Mouse (Mus musculus) urinary bladder, adult 2 months (tissue): ENCODE measurements around the gene Vwa5b1. TPM values are rescaled to one million over a fixed set of nuclear protein-coding genes. Genes with fewer than 3 reads are reported as not detected.

Experiments used
- DNase-seq: peaks from one replicate; pipeline ENCODE4 v3.0.0; 2022; ENCODE audit warnings: low spot score
- polyA plus RNA-seq: library from polyadenylated mRNA; depleted of rRNA; stranded (reverse); fragments of >200 nt; gene quantifications from 2 replicates; pipeline ENCODE4 v1.2.3, GENCODE M21; 2012; rRNA removed

Gene Vwa5b1
- 0.01 TPM in 2 replicates for polyA plus RNA-seq

DNA sequence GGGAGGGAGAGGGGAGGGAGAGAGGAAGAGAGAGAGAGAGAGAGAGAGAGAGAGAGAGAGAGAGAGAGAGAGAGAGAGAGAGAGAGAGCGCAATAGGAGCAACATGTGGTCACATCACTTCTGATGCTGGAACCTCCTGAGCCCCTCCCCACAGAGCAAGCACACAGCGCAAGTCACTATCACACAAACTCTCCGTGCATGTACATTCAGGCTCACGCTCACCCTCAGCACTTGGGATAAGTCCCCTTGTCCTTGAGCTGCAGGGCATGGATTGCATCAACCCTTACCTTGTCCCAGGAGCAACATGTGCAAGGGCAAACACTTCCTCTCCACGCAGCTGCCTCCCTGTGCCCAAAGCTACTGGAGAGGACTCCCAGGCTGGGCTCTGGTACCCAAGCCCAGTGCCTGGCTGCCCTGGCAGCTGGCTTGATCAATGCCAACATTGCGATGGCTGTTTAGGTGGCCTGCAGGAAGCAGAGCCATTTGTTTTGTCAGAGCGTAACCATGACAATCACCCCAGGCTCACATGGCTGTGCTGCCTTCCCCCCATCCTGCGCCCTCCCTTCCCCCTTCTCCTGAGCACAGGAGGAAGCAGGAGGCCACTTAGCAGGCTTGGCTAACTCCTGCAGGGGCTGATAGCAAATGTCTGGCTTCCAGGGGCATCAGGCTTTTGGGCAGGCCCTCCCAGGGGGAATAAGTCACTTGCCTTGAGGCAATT, at the start of gene Vwa5b1:
Gene Vwa5b1 (minus strand): TSS at position 457 of the 718 bp plus-strand sequence.
- no peak for DNase-seq

DNA sequence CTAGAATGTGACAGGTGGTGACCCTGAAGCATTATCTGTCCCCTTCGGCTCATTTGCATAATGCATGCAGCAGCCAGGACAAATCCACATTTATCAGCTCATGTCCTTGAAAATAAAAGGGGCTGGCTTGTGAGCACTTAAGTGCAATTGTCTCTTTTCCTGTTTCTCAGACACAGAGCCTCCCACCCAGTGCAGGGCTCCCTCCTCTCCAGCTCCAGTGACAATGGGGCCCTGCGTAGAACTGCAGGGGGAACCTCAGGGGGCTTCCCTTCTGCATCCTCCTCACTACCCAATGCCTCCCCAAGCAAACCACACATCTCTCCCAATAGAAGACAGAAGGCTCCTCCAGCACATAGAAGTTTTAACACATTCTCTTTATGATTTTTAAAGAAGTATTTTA, 47.1 kb upstream of the Vwa5b1 start:
- no peak for DNase-seq

DNA sequence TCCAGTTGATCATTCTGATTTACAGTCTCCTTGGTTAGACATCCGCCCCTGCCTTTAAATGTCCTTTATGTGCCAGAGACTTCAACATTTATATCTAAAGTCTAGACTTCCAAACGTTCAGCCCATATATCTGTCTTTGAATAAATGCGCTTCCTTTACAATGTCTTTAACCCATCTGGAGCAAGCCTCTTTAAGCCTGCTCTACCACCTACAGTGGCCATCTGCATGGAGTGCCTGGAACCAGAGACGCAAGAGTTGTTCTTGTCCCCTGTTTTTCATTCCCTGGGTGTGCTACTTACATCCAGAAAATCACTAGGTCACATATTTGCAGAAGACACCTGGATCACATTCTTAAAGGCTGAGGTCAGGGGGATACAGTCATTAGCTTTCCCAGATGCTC, 44.4 kb upstream of the Vwa5b1 start:
- no peak for DNase-seq

DNA sequence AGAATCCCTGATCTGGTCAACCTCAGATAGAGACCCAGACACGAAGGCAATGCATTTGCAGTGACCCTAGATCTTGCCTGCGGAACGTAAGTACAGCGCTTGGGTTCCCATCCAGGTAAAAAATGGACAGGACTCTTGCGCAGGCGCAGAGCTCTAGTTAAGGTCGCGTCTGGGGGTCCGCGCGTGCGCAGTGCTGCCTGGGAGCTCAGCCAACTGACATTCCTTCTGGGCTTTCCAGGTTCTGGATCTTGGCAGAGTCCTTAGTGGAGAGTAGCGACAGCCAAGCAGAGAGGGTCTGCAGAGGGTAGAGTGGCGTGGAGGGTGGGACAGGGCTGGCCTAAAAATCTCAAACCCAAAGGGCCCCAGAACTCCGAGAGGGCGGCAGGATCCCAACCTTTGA, 41.9 kb upstream of the Vwa5b1 start:
- no peak for DNase-seq

DNA sequence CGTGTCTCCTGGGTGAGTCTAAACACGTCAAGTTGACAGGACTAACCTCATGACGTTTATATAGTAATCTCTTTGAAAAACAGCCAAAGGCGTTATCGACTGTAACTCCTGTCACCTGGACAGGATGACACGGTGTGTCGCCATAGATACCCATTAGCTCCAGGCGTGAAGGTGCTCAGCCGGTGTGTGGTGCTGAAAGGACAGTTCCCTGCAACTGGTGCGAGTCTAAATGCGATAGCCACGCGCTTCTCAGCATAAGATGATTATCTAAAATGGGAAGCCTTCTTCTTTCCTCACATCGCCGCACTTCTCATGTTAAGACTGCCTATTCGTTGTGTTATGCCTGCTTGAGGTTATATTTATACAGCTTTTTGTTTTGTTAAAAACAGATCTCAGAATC, 40.8 kb upstream of the Vwa5b1 start:
- DNase-seq = no peak

DNA sequence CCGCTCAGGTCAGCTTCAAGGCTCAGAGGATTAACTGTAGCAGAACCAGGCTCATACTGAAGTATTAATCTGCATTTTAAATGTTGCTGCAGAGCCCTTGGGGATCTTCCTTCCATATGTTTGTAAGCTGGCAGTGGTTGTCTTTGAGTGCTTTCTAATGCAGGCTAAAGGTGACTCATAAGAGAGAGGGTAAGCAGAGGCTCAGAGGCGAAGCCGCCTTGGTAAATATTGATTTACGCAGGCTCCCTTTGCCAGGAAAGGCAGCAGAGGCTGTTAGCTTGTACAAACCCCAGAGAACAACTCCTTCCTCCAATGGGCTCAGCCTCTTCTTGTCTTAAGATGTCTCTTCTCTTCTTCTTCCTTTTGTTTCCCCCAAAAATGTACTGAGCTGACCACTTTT, 36.5 kb upstream of the Vwa5b1 start:
- no peak for DNase-seq

DNA sequence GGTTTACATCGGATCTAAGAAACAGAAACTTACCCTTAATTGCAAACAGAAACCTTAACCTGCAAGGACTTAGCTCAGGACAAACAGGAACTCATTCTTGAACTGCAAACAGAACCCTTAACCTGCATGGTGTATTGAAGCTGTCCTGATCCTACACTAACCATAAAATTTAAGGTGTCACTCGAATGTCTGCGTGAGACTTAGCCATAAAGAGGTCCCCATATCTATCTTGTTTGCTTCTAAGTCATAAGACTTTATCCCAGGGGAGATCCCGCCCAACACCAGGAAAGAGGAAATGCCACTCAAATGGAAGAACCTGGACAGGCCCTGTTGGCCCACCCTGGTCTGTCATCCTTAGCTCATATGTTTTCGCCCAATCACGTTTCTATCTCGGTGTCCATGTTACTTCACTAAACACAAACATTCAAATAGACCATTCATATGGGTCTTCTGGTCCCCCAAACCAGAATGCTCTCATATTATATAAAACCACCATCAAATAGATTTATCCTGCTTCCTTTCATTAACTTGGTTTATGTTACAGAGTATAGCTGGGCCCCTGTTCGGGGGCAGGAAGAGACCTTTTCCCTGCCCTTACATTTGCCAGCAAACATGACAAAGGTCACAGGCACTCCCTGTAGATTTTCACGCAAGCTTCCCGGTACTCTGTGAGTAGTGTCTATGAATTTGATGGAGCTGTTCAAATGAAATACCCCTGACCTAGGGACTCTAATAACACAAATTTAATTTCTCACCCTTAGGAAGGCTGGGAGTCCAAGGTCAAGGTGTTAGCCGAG, 34.6 kb upstream of the Vwa5b1 start:
- no peak for DNase-seq

DNA sequence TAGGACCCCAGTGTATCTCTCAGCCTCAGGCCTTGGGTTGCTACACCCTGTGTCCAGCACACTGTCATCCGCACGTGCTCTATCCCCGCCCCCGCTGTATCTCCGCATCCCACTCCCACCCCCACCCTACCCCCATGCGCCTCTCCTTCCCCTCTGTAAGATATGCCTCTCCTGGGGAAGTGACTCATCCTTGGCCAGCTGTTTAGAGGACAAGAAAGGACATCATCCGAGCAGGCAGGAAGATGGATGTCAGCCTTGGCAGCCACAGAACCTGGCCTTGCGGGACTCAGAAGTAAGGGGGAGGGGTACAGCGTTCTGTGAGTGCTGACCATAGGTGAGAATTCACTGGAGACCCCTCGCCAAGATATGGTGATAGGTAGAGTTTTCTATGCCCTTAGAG, 30.8 kb upstream of the Vwa5b1 start:
- DNase-seq = no peak

DNA sequence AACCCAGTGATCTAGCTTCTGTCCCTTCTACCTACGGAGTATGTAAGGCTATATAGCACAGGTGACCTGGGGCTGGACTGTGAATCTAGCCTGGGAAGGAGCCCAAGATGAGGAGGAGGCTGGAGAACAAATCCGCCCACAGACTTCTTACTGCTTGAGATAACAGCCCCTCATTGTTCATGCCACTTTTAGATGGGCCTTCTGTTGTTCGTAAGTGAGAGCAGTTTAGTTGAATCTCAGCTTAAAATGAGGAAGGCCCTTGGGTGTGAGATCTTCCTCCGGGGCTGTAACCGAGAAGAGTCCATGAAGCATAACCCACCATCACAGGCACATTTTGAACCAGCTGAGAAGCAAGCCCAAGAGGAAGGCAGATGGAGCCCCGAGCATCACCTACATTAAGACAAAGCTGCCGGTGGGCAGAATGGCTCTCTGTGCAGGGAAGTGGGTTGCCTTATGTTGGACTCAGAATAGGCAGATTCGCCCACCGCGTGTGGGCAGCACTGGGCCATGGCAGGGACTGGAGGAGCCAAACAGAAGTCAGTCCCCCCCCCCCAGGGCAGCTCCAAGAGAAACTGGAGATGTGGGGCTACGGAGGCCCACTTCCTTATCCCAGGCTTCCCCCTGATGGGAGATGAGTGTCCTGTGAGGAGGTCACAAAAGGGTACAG, 24.4 kb upstream of the Vwa5b1 start:
- DNase-seq = no peak

DNA sequence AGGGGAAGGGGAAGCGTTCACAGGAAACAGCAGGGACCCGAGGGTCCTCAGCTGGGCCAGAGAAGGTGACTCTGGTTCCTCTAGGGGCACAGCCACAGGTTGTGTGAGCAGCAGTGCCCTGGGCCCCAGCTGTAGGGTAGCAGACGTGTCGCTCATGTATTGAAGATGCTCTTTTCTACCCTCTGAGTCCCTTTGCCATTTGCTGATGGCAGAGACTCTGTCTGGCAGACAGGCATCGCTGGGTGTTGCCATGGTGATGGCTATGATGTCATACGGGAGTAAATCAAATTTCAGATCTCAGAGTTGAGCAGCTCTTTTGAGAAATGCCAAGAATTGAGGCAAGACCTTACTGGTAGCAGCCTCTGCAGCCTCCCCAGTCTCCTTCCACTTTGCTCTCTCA, 17.4 kb upstream of the Vwa5b1 start:
- no peak for DNase-seq

DNA sequence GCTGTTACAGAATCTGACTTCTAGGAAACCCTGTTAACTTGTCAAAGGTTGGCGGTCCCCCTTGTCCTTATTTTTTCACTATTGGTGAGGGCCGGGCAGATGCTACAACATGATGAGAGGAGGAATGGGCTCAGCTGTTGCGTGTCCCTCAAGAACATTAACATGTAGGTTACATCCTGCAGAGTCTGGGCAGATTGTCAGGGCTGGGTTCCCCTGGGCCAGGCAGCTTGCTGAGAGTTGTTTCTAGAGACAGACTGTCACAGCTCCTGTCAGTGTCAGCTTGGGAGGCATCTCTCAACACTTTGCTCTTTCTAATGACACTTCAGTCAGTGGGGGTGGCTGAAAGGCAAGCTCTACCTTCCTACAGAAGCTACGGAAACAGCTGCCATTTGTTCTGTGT, 16.2 kb upstream of the Vwa5b1 start:
- DNase-seq = no peak

DNA sequence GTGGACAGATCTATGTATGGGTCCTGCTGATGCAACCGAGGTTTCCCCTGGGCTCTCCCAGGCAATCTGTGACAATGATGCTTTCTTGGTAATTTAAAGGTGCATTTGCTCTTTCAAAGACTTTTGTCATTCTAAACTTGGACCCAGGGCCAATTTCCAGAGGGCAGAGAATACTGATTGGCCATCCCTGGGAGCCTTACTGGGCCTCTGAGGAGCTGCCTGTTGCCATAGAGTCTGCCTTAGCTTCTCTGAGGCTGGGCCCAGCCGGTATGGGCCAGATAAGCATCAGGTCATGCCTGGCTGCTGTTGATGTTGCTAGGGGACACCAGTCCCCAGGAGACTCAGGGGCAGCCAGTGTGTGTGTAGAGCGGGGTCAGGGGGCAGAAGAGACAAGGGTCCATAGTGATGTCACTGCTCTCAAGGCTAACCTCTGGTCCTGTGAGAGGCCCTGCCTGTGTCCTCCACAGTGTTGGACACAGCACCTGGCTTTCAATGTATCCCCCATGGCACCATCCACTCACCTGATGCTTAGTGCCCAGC, 12.5 kb upstream of the Vwa5b1 start:
- DNase-seq = no peak

DNA sequence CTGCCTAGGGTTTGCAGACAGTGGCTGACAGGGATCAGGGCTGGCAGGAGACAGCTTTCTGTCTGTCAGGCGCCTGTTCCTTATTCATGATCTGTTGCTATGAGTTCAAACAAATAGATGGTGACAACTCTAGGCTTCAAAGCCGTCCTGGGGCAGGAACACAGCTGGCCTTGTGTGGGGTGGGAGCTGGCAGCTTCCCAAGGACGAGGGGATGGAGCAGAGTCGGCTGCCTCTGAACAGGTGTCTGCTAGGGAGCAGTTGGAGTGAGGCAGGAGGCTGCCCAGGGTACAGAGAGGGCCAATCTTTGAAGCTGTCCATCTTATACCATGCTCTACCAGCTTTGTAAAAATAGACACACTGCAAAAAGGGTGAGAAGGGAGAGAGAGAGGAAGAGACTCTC, 6.6 kb upstream of the Vwa5b1 start:
- no peak for DNase-seq

DNA sequence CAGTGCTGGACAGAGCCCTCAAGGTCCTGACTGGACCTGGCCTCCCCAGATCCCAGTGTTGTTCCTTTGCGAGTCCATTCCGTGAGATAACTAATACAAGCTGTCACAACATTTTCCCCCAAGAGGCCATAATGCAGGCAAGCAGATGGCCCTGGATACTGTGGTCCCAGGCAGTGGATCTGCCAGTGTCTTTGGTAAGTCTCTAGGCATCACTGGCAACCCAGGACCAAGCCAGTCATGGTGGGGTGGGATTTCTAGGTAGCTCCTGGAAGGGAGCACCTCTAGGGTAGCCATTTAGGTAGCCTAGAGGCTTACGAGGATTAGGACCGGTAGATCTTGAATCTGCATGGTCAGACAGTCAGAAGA, 445 bp upstream of the Vwa5b1 start:
- no peak for DNase-seq

DNA sequence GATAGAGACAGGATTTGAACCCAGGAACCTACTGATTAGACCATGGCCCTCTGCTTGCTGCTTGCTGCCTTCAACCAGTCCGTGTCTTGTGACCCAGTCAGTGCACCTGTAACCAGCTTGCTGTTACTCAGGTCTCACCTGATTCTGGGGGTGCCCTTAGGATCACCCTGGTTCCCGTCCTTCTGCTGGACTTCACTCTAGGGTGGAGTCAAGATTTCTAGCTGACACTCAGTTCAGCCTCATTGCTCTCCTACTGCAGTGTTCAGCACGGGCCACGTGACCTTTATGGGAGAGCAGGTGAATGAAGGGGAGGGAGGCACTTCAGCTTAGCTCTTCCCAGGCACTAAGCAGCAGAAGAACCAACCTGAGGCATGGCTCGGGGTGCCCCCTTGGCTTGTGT, 7.4 kb downstream of the Vwa5b1 start:
- no peak for DNase-seq

DNA sequence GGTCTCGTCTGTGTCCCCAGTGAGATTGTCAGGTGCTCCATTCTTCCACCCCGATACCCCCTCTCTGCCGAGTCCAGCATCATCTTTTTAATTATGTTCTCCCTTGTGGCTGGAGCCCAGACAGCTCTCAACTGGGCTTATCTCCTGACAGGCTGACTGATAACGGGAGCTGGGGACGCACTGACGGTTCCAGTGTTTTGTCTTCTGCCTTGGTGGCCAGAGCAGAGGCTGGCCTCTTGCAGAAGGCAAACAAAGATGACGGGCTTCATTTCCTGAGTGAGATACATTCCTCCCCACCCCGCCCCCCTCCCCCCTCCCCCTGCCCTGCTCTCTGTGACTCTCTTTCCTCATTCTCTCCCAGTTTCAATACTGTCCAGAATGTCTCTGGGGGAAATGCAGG, 21.2 kb downstream of the Vwa5b1 start:
- DNase-seq = no peak

DNA sequence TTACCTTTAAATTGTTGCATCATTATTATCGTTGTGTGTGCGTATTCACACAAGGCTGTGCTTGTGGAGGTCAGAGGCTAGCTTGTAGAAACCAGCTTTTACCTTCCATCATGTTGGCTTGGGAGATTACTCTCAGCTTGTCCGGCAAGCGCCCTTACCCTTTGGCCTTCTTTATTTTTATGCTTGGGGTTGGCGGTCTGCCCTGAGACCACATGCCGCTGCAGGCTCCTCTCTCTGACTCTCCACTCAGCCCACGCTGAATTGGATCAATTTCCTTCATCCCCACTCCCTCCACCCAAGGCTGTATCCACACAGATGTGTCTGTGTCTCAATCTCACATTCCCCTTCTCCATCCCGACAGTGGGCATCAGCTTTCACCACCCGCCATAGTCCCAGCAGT, 33.8 kb downstream of the Vwa5b1 start:
- no peak for DNase-seq

DNA sequence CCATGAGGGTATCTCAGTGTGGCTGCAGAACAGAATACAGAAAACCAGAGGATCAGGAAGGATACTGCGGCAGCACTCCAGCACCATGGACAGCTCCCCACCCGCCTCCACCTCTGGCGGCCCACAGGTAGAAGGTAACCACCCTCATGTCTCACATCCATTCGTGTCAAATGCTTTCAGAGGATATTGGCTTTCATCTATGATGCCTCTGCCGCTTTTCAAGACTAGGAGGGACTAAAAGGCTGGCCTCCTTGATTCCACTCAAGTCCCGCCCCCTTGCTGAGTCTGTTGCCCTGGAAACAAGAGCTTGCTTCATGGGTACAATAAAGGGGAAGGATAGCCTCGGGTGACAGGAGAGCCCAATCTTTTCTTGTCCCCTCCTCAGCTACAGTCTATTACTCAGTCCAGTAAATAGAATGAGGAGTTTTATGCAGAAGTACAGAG, 37.8 kb downstream of the Vwa5b1 start:
- DNase-seq = no peak

DNA sequence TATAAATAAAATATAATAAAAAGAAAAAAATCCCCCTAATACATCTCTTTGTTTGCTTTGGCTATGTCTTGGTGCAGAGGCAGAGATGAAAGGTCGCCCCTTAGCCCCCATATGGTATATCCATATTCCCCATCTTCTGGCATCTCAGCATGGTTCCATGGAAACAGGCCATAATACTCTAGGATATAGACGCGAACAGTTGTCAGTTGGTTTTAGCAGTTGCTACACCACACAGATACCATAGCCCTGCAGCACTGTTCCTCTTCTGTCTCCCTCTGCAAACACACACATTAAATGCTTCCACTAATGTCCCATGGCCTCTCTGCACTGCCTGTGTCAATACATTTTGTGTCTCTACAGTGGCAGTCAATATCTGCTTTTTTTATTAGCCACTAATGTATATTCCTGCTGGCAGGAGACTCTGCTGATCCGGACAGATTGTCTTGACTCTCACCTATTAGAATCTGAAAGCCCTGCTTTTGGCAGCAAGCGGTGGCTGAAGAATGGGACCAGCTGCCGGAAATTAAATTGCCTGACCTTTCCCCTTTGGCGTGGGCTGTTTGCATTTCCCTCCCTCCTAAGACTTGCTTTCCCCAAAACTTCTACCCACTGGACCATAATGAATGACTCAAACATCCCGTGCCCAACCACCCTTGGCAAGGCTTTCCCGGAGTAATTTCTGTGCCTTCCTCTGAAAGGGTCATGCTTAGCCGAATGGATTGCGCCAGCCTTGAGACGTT, 39.1 kb downstream of the Vwa5b1 start:
- DNase-seq = no peak

DNA sequence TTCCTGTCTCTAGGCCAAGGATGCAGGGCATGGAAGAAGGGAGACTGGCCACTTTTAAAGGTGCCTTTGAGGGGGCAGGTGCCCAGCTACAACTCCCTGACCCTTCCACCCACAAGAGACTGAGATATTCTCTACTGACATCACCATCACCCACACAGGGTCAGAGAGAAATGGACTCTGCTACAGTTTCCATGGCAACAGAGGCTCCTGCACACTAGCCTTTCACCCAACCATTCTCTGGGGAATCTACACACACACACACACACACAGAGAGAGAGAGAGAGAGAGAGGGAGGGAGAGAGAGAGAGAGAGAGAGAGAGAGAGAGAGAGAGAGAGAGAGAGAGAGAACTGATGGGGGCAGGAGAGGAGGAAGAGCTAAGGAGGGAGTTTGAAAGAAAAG, 50.7 kb downstream of the Vwa5b1 start:
- DNase-seq = no peak

DNA sequence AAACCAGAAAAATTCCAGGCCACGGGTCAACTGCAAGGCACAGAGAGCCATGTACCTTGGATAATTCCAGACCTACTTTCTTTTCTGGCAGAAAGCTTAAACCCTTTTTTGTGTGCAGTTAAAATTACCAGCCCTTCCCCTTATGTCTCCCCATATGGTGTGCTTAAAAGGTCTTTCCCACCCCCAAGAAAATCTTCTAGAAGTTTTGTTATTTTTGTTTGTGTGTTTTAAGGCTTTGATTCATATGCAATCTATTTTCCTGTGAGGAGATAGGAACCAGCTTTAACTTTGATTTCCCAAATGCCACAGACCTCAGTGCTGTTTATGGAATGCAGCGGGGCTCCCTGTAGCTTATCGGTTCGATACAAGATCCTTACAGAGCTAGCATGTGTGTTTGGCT, 53.2 kb downstream of the Vwa5b1 start:
- no peak for DNase-seq

DNA sequence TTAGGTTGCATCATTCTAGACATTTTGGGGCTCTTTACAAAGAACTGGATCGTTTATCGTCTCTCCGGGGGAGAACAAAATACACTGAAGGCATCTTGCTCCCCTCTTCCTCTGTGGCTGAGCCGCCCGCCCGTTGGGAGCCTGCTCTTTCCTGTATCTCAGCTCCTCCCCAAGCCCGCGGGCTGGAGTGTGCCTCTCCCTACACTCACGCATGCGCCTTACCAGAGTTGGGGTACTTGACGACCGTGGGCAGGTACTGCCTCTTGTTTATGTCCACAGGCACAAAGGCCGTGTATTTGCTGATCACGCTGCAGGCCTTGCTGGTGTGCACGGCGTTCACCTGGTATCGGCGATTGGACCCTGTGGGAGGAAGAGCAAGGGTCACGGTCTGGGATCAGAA, 57.3 kb downstream of the Vwa5b1 start:
- no peak for DNase-seq
